Mouse (Mus musculus) stomach, embryonic 16.5 days (tissue): ENCODE data around the gene 4930579F01Rik. TPM values are rescaled to one million over a fixed set of nuclear protein-coding genes. Genes with fewer than 3 reads are reported as not detected.

Experiments used
- polyA plus RNA-seq: library from polyadenylated mRNA; unstranded; fragments of >200 nt; fragmentation: Nextera tagmentation; extraction: Ambion mirVana; gene quantifications from 2 replicates; pipeline ENCODE4 v1.2.1, GENCODE M21; 2015

4930579F01Rik gene
- polyA plus RNA-seq, 1 experiment from 2014 or later = 0.13 TPM

Other genes starting within 250 kb of the 4930579F01Rik start
- gene Dapp1, start 212.3 kb downstream of the 4930579F01Rik start, polyA plus RNA-seq = 17.3 and 18.0 TPM in 2 replicates
- gene 1110002E22Rik, start 128.8 kb downstream of the 4930579F01Rik start, polyA plus RNA-seq = 0.09 and 1.4 TPM in 2 replicates
- gene Gm5105, start 126.4 kb downstream of the 4930579F01Rik start, polyA plus RNA-seq = 0.14 and 0.19 TPM in 2 replicates
- 8.0 and 9.2 TPM in 2 replicates for gene Trmt10a, start 50.4 kb downstream of the 4930579F01Rik start, polyA plus RNA-seq
- gene Mttp, start 48.9 kb downstream of the 4930579F01Rik start, polyA plus RNA-seq = 56.2 and 63.7 TPM in 2 replicates
- gene Adh7, start 23.9 kb upstream of the 4930579F01Rik start, polyA plus RNA-seq = 0.79 and 1.6 TPM in 2 replicates
- gene Adh1, start 67.2 kb upstream of the 4930579F01Rik start, polyA plus RNA-seq = 63.3 and 92.5 TPM in 2 replicates
- gene Adh6a, start 119.5 kb upstream of the 4930579F01Rik start, polyA plus RNA-seq = 0.16 and 0.32 TPM in 2 replicates
- 0.13 and 0.39 TPM in 2 replicates for gene Adh6b, start 147.9 kb upstream of the 4930579F01Rik start, polyA plus RNA-seq
- gene Adh4, start 221.6 kb upstream of the 4930579F01Rik start, polyA plus RNA-seq = not detected in 2 replicates
- 169 and 178 TPM in 2 replicates for gene Adh5, start 249.3 kb upstream of the 4930579F01Rik start, polyA plus RNA-seq